In the genomic region with DNA sequence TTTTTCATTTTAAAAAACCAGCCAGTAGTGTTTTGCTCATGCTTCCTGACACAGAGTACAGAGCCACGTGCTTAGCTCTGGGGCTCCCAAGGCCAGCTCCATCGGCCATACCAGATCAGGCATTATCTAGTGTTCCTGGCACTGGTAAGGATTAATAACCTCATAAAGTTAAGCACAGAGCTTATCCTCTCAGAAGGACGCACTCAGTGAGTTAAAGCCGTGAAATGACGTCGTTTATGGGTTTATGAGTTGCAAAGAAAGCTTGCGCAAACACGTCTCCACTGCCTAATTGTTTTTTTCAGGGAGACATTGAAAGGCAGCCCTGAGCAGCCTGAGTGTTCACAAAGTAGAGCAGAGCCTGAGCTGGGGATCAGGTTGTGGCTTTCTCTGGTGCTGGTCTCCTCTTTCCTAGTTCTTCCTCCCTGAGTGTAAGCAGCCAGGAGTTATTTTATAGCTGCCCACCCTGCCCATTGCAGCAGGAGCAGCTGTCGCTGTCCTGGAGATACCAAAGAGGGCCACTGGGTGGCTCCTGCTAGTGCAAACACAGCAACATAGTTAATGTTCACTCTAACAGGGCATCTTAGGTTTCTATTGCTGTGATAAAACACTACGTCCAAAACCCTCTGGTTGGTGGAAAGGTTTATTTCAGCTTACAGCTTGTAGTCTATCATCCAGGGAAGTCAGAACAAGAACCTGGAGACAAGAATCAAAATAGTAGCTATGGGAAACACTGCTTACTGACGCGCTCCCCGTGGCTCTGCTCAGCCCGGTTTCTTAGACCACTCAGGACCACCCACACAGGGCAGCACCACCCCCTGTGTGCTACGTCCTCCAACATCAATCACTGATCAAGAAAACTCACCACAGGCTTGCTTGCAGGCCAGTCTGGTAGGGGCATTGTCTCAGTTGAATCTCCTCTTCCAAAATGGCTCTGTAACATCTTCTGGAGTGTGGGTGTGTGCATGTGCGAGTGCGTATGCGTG, we compare ENCODE assay signal across 9 mouse cellular contexts. TPM values are rescaled to one million over a fixed set of nuclear protein-coding genes. Genes with fewer than 3 reads are reported as not detected.
A peak's percentile ranks its signal among the peaks of the same experiment; 100 is the strongest.
DNase-seq lines count a peak whose midpoint lies in the region; ATAC-seq lines count a peak whose summit lies in the region.
"Had no signal": no experiment of that assay in that cellular context is flagged by ENCODE, and none has a peak within 500 bp of the region (broad histone marks: within the 10 kb centered on the region; RNA-seq: fewer than 3 reads in every experiment).

No protein-coding gene starts in this region.

- H3K4me2 ChIP-seq in limb, embryonic 15.5 days = 0 out of 2 replicates have a peak overlapping the region, but pooled peaks have one; percentile 5
- H3K4me2 ChIP-seq in stomach, embryonic 16.5 days (ENCODE audit: low read depth, low read length) = peak overlapping the region; percentile 5; the same call in 1 of the 2 replicates
- H3K4me2 ChIP-seq: lung, embryonic 15.5 days had no signal

- intact Hi-C loops in heart, postnatal 10 days (cut with DNase I) = no loop called here

- no peaks in the 10 kb centered on the region for H3K9me3 ChIP-seq in limb, embryonic 15.5 days
- H3K9me3 ChIP-seq in stomach, embryonic 16.5 days (replicated peaks; ENCODE audit: control insufficient read depth, low read length) = no peaks in the 10 kb centered on the region
- H3K9me3 ChIP-seq: lung, embryonic 15.5 days had no signal

- H3K9ac ChIP-seq in limb, embryonic 15.5 days = no peak overlapping the region
- H3K9ac ChIP-seq in stomach, embryonic 16.5 days (ENCODE audit: low read length) = no peak overlapping the region
- H3K9ac ChIP-seq: lung, embryonic 15.5 days had no signal

- peak; percentile 35 for DNase-seq in heart, postnatal 4 days
- no peak for DNase-seq in heart, postnatal 10 days
- peak; percentile 60 for DNase-seq in MN1 (ENCODE audit: low spot score)
- DNase-seq in forelimb bud, embryonic 11.5 days (ENCODE audit: low read depth, low spot score) = peak; percentile 43
- DNase-seq in left cerebral cortex, adult 11 months (ENCODE audit: low spot score) = no peak
- no peak for DNase-seq in frontal cortex, postnatal 36 days (ENCODE audit: low spot score in 2 of 2)

- no peaks in the 10 kb centered on the region for H3K36me3 ChIP-seq in limb, embryonic 15.5 days
- no peaks in the 10 kb centered on the region for H3K36me3 ChIP-seq in stomach, embryonic 16.5 days (ENCODE audit: control insufficient read depth, insufficient read depth, low read length)
- H3K36me3 ChIP-seq: lung, embryonic 15.5 days had no signal

- H3K27ac ChIP-seq in limb, embryonic 15.5 days = no peak overlapping the region
- no peak overlapping the region for H3K27ac ChIP-seq in stomach, embryonic 16.5 days (ENCODE audit: low read length)
- H3K27ac ChIP-seq: lung, embryonic 15.5 days had no signal

- ATAC-seq in limb, embryonic 15.5 days (ENCODE audit: insufficient number of reproducible peaks, low FRiP score, low TSS enrichment, low read depth) = no peak
- ATAC-seq in stomach, embryonic 16.5 days (ENCODE audit: insufficient read depth, low FRiP score) = peak; percentile 78

- H3K27me3 ChIP-seq in limb, embryonic 15.5 days = no peaks in the 10 kb centered on the region
- H3K27me3 ChIP-seq in stomach, embryonic 16.5 days (ENCODE audit: control insufficient read depth, insufficient read depth, low read length) = no peaks in the 10 kb centered on the region
- H3K27me3 ChIP-seq: lung, embryonic 15.5 days had no signal

- H3K4me3 ChIP-seq in limb, embryonic 15.5 days = no peak overlapping the region
- no peak overlapping the region for H3K4me3 ChIP-seq in stomach, embryonic 16.5 days (replicated peaks; ENCODE audit: low read length)
- H3K4me3 ChIP-seq: lung, embryonic 15.5 days had no signal

- H3K4me1 ChIP-seq in limb, embryonic 15.5 days = peaks cover 8% of the 10 kb centered on the region
- no peaks in the 10 kb centered on the region for H3K4me1 ChIP-seq in stomach, embryonic 16.5 days (ENCODE audit: control insufficient read depth, insufficient read depth, low read length)
- H3K4me1 ChIP-seq: lung, embryonic 15.5 days had no signal

- WGBS in limb, embryonic 15.5 days = 31% methylated on average over 18 of the region's 18 CpGs
- WGBS in stomach, embryonic 16.5 days = 33% methylated on average over 18 of the region's 18 CpGs

RNA-seq across cellular contexts. Expression of gene Ache, which starts 9.7 kb away (rescaled TPM):
- total RNA-seq in heart, postnatal 4 days (2021) = 1 to 10 TPM; 3.9 to 4.3 TPM
- 1 to 10 TPM; 4.6 to 4.8 TPM for total RNA-seq in heart, postnatal 10 days (2021)
- 11.3 and 25.3 TPM in 2 replicates for polyA plus RNA-seq in limb, embryonic 15.5 days (2015; fragmentation: Nextera tagmentation; extraction: Ambion mirVana)
- 9.8 and 10.8 TPM in 2 replicates for polyA plus RNA-seq in stomach, embryonic 16.5 days (2015; fragmentation: Nextera tagmentation; extraction: Ambion mirVana)

RNA-seq across cellular contexts. Expression of gene Ufsp1, which starts 16.8 kb away (rescaled TPM):
- total RNA-seq in heart, postnatal 4 days (2021) = 1 to 10 TPM; 7.5 to 8.0 TPM
- total RNA-seq in heart, postnatal 10 days (2021) = 1 to 10 TPM; 8.8 to 10.0 TPM
- 6.7 and 11.3 TPM in 2 replicates for polyA plus RNA-seq in limb, embryonic 15.5 days (2015; fragmentation: Nextera tagmentation; extraction: Ambion mirVana)
- 7.3 and 8.6 TPM in 2 replicates for polyA plus RNA-seq in stomach, embryonic 16.5 days (2015; fragmentation: Nextera tagmentation; extraction: Ambion mirVana)

RNA-seq across cellular contexts. Expression of gene Srrt, which starts 29.8 kb away (rescaled TPM):
- total RNA-seq in heart, postnatal 4 days (2021) = 100 to 1,000 TPM; 108 to 119 TPM
- total RNA-seq in heart, postnatal 10 days (2021) = 10 to 100 TPM; 91.0 to 91.9 TPM
- polyA plus RNA-seq in limb, embryonic 15.5 days (2015; fragmentation: Nextera tagmentation; extraction: Ambion mirVana) = 113 and 117 TPM in 2 replicates
- 113 and 116 TPM in 2 replicates for polyA plus RNA-seq in stomach, embryonic 16.5 days (2015; fragmentation: Nextera tagmentation; extraction: Ambion mirVana)

RNA-seq across cellular contexts. Expression of gene Trip6, which starts 36.6 kb away (rescaled TPM):
- total RNA-seq in heart, postnatal 4 days (2021) = 10 to 100 TPM; 32.5 to 36.0 TPM
- 10 to 100 TPM; 22.5 to 23.3 TPM for total RNA-seq in heart, postnatal 10 days (2021)
- polyA plus RNA-seq in limb, embryonic 15.5 days (2015; fragmentation: Nextera tagmentation; extraction: Ambion mirVana) = 109 and 110 TPM in 2 replicates
- polyA plus RNA-seq in stomach, embryonic 16.5 days (2015; fragmentation: Nextera tagmentation; extraction: Ambion mirVana) = 77.6 and 77.8 TPM in 2 replicates

RNA-seq across cellular contexts. Expression of gene Slc12a9, which starts 55.7 kb away (rescaled TPM):
- 1 to 10 TPM; 5.0 to 5.5 TPM for total RNA-seq in heart, postnatal 4 days (2021)
- 1 to 10 TPM; 4.4 to 5.4 TPM for total RNA-seq in heart, postnatal 10 days (2021)
- 13.9 and 14.4 TPM in 2 replicates for polyA plus RNA-seq in limb, embryonic 15.5 days (2015; fragmentation: Nextera tagmentation; extraction: Ambion mirVana)
- 12.6 and 13.7 TPM in 2 replicates for polyA plus RNA-seq in stomach, embryonic 16.5 days (2015; fragmentation: Nextera tagmentation; extraction: Ambion mirVana)

Comparison
In these comparisons a context has a peak if more than half of its experiments do, and no peak if none do; other contexts are left out.
1. DNase-seq: peak in heart, postnatal 4 days (single experiment), MN1 (single experiment) and forelimb bud, embryonic 11.5 days (single experiment); none in heart, postnatal 10 days (0 of 2), left cerebral cortex, adult 11 months (single experiment) and frontal cortex, postnatal 36 days (0 of 2).